Mouse (Mus musculus): ENCODE results near the gene Cylc2. TPM values are rescaled to one million over a fixed set of nuclear protein-coding genes. Genes with fewer than 3 reads are reported as not detected.

Gene Cylc2
- polyA plus RNA-seq (2012; rRNA removed; ENCODE audit: low replicate concordance), result not detected in 2 replicates

DNA sequence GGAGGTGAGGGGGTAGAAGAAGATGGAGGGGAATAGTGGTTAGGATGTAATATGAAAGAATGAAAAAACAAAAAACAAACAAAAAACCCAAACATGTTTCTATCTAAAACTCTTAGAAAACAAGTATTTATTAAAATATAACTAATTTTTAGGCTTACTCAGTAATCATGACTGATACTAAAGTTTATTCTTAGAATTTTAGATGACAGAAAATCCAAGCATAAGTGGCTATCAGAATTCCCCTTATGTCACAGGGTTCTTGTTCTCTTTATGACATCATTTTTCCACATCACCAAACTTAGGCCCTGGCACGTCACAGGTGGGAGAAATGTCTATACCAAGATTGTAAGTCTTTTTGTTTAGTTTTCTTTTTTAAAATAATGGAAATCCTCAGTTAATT, at the start of gene Cylc2:
Gene Cylc2, plus strand, starts transcription at position 301 of the 400 bp plus-strand sequence.

